Mouse (Mus musculus) heart, embryonic 15.5 days (tissue): Measurements from ENCODE around the gene Has1. TPM values are rescaled to one million over a fixed set of nuclear protein-coding genes. Genes with fewer than 3 reads are reported as not detected.
"Not testable (repeated sequence)": the region's sequence is repeated elsewhere in the genome, so short reads cannot be mapped to it uniquely, and the experiment has no call there.

Experiments used
- ATAC-seq: fragments of 200-750 bp; cut with Nextera tagmentation; replicated peaks from 2 replicates; pipeline ENCODE4 v1.8.0; 2017; ENCODE audit warnings: low read depth, moderate TSS enrichment; ENCODE audit not compliant: insufficient number of reproducible peaks, insufficient read depth, low FRiP score
- H3K27ac ChIP-seq: fragments of 300-500 bp; sonication (generic); 2 replicates; pipeline ENCODE4 v1.5.1; 2015; ENCODE audit warnings: mild to moderate bottlenecking, inconsistent platforms
- H3K27me3 ChIP-seq: fragments of 300-500 bp; sonication (generic); 2 replicates; pipeline ENCODE4 v1.6.1; 2015; ENCODE audit warnings: inconsistent platforms
- H3K36me3 ChIP-seq: fragments of 300-500 bp; sonication (generic); 2 replicates; pipeline ENCODE4 v1.6.1; 2015; ENCODE audit warnings: mild to moderate bottlenecking, inconsistent platforms
- H3K4me1 ChIP-seq: fragments of 300-500 bp; sonication (generic); replicated peaks from 2 replicates; pipeline ENCODE4 v1.6.1; 2015; ENCODE audit warnings: inconsistent platforms
- H3K4me2 ChIP-seq: fragments of 300-500 bp; sonication (generic); 2 replicates; pipeline ENCODE4 v1.6.1; 2015; ENCODE audit warnings: inconsistent platforms, mild to moderate bottlenecking, moderate library complexity
- H3K4me3 ChIP-seq: fragments of 300-500 bp; sonication (generic); 2 replicates; pipeline ENCODE4 v1.5.1; 2015; ENCODE audit warnings: mild to moderate bottlenecking, inconsistent platforms
- H3K9ac ChIP-seq: fragments of 300-500 bp; sonication (generic); 2 replicates; pipeline ENCODE4 v1.6.1; 2015; ENCODE audit warnings: mild to moderate bottlenecking, inconsistent platforms
- H3K9me3 ChIP-seq: fragments of 300-500 bp; sonication (generic); replicated peaks from 2 replicates; pipeline ENCODE4 v1.6.1; 2016; ENCODE audit warnings: inconsistent platforms
- WGBS: fragments of 180-500 bp; shearing (Covaris S2); methylation state at CpG from one replicate; pipeline ENCODE4 v1.1.7; 2015; ENCODE audit warnings: mixed read lengths; 5-methylcytosine and 5-hydroxymethylcytosine counted together
- polyA plus RNA-seq: library from polyadenylated mRNA; unstranded; fragments of >200 nt; fragmentation: Nextera tagmentation; extraction: Ambion mirVana; gene quantifications from 2 replicates; pipeline ENCODE4 v1.2.1, GENCODE M21; 2015

The Has1 gene
- polyA plus RNA-seq, 1 experiment from 2014 or later, result 0.66 TPM

GRCm38 (mm10) chr17:17866801-17867469 lies 11.9 kb upstream of the Has1 start:
- Histone ChIP-seq H3K36me3 (peaks cover 10% of the 10 kb centered on the region; the same call in 1 of the 2 replicates), H3K4me1 (no peaks in the 10 kb centered on the region), H3K4me3 (no peak overlapping the region), H3K9ac (no peak overlapping the region), H3K27me3 (no peaks in the 10 kb centered on the region), H3K27ac (no peak overlapping the region), H3K9me3 (no peaks in the 10 kb centered on the region), H3K4me2 (no peak overlapping the region)
- ATAC-seq, result no peak
- 82% methylated on average over 11 of the region's 11 CpGs for WGBS

- Histone ChIP-seq H3K9me3 (no peaks in the 10 kb centered on the region), H3K9ac (no peak overlapping the region), H3K27me3 (no peaks in the 10 kb centered on the region), H3K27ac (no peak overlapping the region), H3K4me3 (no peak overlapping the region), H3K4me1 (no peaks in the 10 kb centered on the region), H3K4me2 (no peak overlapping the region), H3K36me3 (peaks cover 10% of the 10 kb centered on the region; the same call in 1 of the 2 replicates)
- WGBS, result 53% methylated on average over 2 of the region's 2 CpGs
- ATAC-seq, result no peak
Observed at GRCm38 (mm10) chr17:17865168-17865567, 10.2 kb upstream of the Has1 start.

GRCm38 (mm10) chr17:17862360-17862759 lies 7.4 kb upstream of the Has1 start:
- Histone ChIP-seq H3K4me3 (no peak overlapping the region), H3K4me1 (no peaks in the 10 kb centered on the region), H3K36me3 (peaks cover 10% of the 10 kb centered on the region; the same call in 1 of the 2 replicates), H3K4me2 (no peak overlapping the region), H3K9ac (no peak overlapping the region), H3K27ac (no peak overlapping the region), H3K9me3 (no peaks in the 10 kb centered on the region), H3K27me3 (no peaks in the 10 kb centered on the region)
- ATAC-seq, result no peak; the same call in 1 of the 2 replicates
- WGBS, result 31% methylated on average over 1 of the region's 1 CpGs

- WGBS, result 86% methylated on average over 3 of the region's 3 CpGs
Observed at GRCm38 (mm10) chr17:17860110-17860509, 5.1 kb upstream of the Has1 start.

GRCm38 (mm10) chr17:17857446-17857845 lies 2.4 kb upstream of the Has1 start:
- H3K4me1 ChIP-seq, result no peaks in the 10 kb centered on the region
- no peak overlapping the region for H3K9ac ChIP-seq
- H3K4me3 ChIP-seq, result no peak overlapping the region
- ATAC-seq, result no peak
- whole genome bisulfite sequencing, result 63% methylated on average over 1 of the region's 1 CpGs
- no peak overlapping the region for H3K4me2 ChIP-seq
- H3K27me3 ChIP-seq, result no peaks in the 10 kb centered on the region
- no peaks in the 10 kb centered on the region for H3K36me3 ChIP-seq
- no peaks in the 10 kb centered on the region for H3K9me3 ChIP-seq
- no peak overlapping the region for H3K27ac ChIP-seq

More at GRCm38 (mm10) chr17:17860110-17860509, 5.1 kb upstream of the Has1 start:
- no peak overlapping the region for H3K27ac ChIP-seq
- H3K4me2 ChIP-seq, result no peak overlapping the region
- H3K27me3 ChIP-seq, result no peaks in the 10 kb centered on the region
- H3K36me3 ChIP-seq, result peaks cover 10% of the 10 kb centered on the region; the same call in 1 of the 2 replicates
- no peak for ATAC-seq
- H3K9ac ChIP-seq, result no peak overlapping the region
- no peak overlapping the region for H3K4me3 ChIP-seq
- no peaks in the 10 kb centered on the region for H3K4me1 ChIP-seq
- no peaks in the 10 kb centered on the region for H3K9me3 ChIP-seq

DNA sequence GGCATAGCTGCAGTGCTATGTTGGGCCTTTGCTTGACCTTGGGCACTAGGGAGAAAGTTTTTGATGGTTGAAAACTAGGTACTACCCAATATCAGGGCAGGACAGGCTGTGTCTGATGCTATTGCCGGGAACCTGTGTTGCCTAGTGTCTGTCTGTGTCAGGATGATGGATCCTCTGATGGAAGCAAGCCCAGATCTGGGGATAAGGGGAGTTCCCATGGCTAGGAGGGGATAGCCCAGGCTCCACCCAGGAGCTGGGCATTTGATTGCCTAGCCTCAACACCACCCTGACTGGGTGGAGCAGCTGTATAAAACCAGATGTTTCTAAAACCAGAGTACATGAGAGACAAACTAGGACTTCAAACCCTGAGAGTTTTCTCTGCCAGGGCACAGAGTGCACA lies 1.6 kb upstream of the Has1 start:
- no peaks in the 10 kb centered on the region for H3K4me1 ChIP-seq
- ATAC-seq, result no peak

GRCm38 (mm10) chr17:17849906-17850712 lies 4.9 kb downstream of the Has1 start:
- peak overlapping the region; percentile 24 for H3K4me2 ChIP-seq
- H3K4me3 ChIP-seq, result 0 out of 2 replicates have a peak overlapping the region, but pooled peaks have one; percentile 0

More for the DNA sequence above, 1.6 kb upstream of the Has1 start:
- 56% methylated on average over 1 of the region's 1 CpGs for WGBS
- Histone ChIP-seq H3K4me3 (no peak overlapping the region), H3K27ac (no peak overlapping the region), H3K27me3 (no peaks in the 10 kb centered on the region), H3K9ac (no peak overlapping the region), H3K36me3 (no peaks in the 10 kb centered on the region), H3K9me3 (no peaks in the 10 kb centered on the region), H3K4me2 (no peak overlapping the region)

DNA sequence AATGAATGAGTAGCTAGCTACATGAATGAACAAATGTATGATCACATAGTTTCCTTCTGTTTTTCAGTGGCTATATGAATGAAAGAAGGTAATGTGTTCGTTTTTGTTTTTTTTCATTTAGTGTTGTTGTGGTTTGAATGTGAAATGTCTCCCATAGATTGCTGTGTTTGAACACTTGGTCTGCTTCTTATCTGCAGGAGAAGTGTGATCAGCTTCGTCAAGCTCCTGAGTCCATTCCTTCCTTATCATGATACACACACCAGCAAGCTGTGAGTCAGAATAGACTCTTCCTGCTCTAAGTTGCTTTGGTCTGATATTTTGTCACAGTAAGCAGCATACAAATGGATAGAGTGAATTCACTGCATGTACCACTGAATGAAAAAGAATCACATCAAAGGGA lies 6.0 kb downstream of the Has1 start:
- Histone ChIP-seq H3K4me3 (no peak overlapping the region), H3K4me1 (peaks cover 7% of the 10 kb centered on the region; the same call in 1 of the 2 replicates), H3K27ac (no peak overlapping the region), H3K4me2 (no peak overlapping the region), H3K27me3 (peaks cover 12% of the 10 kb centered on the region), H3K36me3 (no peaks in the 10 kb centered on the region), H3K9ac (no peak overlapping the region), H3K9me3 (no peaks in the 10 kb centered on the region)
- 57% methylated on average over 2 of the region's 2 CpGs for WGBS
- ATAC-seq, result no peak

More at GRCm38 (mm10) chr17:17849906-17850712, 4.9 kb downstream of the Has1 start:
- Histone ChIP-seq H3K4me1 (peaks cover 7% of the 10 kb centered on the region; the same call in 1 of the 2 replicates), H3K9ac (no peak overlapping the region), H3K36me3 (no peaks in the 10 kb centered on the region), H3K27ac (no peak overlapping the region), H3K27me3 (peaks cover 12% of the 10 kb centered on the region), H3K9me3 (no peaks in the 10 kb centered on the region)
- ATAC-seq, result peak; percentile 43; the same call in 1 of the 2 replicates
- WGBS, result 24% methylated on average over 55 of the region's 55 CpGs

DNA sequence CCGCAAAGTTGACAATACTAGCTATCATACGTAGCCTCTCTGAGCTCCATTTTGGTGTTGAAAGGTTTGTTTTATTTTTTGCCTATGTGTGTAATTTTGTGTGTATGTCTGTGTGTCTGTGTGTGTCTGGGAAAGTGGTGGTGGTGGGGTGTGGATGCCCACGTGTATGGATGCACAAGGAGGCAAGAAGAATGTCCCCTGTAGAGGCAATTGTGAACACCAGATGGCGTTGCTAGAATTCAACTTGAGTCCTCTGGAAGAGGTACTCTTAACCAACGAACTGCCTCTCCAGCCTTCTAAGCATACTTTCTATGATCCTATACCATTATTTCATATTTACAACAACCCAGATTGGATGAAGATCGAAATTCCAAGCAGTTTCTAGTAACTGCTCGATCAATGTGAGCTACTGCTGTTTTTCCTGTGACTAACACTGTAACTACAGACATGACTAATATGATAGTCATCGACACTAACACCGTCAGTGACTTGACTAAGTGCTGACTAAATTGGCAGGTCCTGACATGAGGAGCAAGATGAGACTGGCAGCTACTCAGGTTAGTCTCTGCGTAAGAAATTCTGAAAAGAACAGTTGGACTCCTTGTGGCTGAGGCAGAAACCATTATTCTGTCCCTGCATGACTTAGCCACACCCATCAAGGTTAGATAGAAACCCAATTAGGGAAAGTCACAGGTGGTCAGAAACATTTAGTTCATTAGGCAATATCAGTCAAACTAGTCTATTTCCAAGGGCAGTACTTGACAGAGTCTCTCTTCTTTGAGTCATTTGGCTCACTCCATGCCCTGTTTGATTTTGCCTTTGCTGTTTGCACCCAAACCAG lies 9.6 kb downstream of the Has1 start:
- Histone ChIP-seq H3K4me1 (peaks cover 7% of the 10 kb centered on the region; the same call in 1 of the 2 replicates), H3K27ac (no peak overlapping the region), H3K9me3 (no peaks in the 10 kb centered on the region), H3K36me3 (peaks cover 7% of the 10 kb centered on the region), H3K27me3 (peaks cover 10% of the 10 kb centered on the region), H3K4me3 (no peak overlapping the region), H3K4me2 (no peak overlapping the region), H3K9ac (no peak overlapping the region)
- ATAC-seq, result no peak
- WGBS, result 69% methylated on average over 10 of the region's 10 CpGs

GRCm38 (mm10) chr17:17844606-17845005 lies 10.4 kb downstream of the Has1 start:
- H3K4me3 ChIP-seq, H3K9me3 ChIP-seq, H3K4me2 ChIP-seq, H3K27ac ChIP-seq, ATAC-seq, H3K9ac ChIP-seq, H3K4me1 ChIP-seq, H3K27me3 ChIP-seq: not testable (repeated sequence)
- 58% methylated on average over 3 of the region's 3 CpGs for WGBS
- H3K36me3 ChIP-seq, result peaks cover 15% of the 10 kb centered on the region
